Mouse (Mus musculus): ENCODE measurements around the gene Vegfb. TPM values are rescaled to one million over a fixed set of nuclear protein-coding genes. Genes with fewer than 3 reads are reported as not detected.
"Not testable (repeated sequence)": the region's sequence is repeated elsewhere in the genome, so short reads cannot be mapped to it uniquely, and the experiment has no call there.

Vegfb gene
- total RNA-seq, 2 experiments from 2014 or later, result 93.3 to 98.7 TPM

GRCm38 (mm10) chr19:6993011-6993770 lies 5.7 kb upstream of the Vegfb start:
- DNase-seq (ENCODE audit: low spot score in 2 of 2), result no peak

DNA sequence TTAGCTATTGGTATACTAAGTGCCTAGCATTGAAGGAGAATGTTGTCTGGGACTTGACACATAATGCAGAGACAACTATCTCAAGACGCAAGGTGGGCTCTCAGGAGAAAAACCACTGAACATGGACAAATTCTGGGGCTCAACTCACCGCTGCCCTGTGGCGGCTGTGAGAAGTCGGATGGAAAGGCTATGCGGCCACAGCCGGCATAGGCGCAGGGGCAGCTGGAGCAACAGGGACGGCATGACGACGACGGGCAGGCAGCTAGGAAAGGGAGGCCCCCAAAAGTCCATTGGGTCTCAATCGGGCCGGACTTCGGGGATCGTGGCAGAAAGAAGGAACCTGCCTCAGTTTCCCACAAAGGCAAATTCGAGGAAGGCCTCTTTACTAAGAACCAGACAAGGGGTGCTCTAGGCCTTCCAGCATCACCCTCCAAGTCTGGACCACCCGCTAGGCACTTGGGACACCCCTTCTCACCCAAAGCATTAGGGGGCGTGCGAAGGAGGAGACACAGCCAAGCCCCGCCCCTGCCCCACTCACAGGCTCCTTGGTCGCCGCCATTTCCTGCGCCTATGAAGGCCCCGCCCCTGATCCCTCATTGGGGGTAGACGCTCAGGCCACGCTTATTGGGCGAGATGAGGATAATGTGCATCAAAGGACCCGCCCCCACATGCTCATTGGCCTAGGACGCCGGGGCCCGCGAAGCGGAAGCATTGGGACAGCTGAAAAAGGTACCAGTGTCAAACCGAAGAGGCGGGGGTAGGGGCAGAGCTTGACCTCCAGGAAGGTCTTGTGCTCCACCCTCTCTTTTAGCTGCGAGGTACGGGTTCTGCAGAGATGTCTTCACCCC lies 4.8 kb upstream of the Vegfb start, which contains the start of gene Dnajc4:
Dnajc4 (minus strand) TSS at position 562 of the 848 bp plus-strand sequence.
- DNase-seq (ENCODE audit: low spot score in 2 of 2), result peak; percentile 94

GRCm38 (mm10) chr19:6991166-6991565 lies 3.7 kb upstream of the Vegfb start:
- not testable (repeated sequence) for DNase-seq (ENCODE audit: low spot score in 2 of 2)

GRCm38 (mm10) chr19:6990712-6991111 lies 3.3 kb upstream of the Vegfb start:
- no peak for DNase-seq (ENCODE audit: low spot score in 2 of 2)

DNA sequence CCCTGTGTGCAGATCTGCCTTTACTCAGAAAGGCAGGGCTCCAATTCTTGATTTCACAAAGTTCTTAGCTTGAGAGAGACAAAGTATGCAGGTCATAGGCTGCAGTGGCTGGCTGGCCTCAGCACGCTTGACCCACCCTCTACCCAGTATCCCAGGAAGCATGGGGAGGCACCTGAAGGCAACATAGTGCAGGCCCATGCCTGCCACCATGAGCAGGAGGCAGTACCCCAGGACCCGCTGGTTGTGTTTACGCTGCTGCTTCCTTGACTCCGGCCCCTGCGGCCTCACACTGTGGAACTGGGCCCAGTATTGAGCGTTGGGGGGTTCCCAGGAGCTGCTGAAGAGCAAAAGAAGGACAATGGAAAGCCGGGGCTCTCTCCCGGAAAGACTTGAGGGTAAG lies 1.8 kb upstream of the Vegfb start:
- no peak for DNase-seq (ENCODE audit: low spot score in 2 of 2)

- DNase-seq (ENCODE audit: low spot score in 2 of 2), result no peak
These were observed 444 bp upstream of the Vegfb start for GRCm38 (mm10) chr19:6987904-6988285.

GRCm38 (mm10) chr19:6985951-6986708 lies 1.3 kb downstream of the Vegfb start:
- no peak for DNase-seq (ENCODE audit: low spot score in 2 of 2)

GRCm38 (mm10) chr19:6985300-6985699 lies 2.2 kb downstream of the Vegfb start:
- no peak for DNase-seq (ENCODE audit: low spot score in 2 of 2)

DNA sequence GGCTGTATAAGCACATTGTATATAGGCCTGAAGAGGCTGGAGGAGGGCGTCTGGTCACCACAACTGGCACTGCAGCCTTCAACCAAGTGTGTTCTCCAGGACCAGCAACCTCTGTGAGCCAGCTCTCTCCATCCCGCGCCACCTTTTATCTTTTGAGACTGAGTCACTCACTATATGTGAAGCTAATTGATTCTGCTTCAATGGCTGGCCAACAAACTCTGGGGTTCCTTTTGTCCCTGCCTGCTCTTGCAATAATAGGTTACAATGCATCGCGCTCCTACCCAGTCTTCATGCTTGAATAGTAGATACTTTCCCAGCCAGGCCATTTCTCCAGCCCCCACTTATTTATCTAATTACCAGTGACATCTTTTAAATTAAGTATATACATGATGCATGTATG lies 3.8 kb downstream of the Vegfb start:
- no peak for DNase-seq (ENCODE audit: low spot score in 2 of 2)

DNA sequence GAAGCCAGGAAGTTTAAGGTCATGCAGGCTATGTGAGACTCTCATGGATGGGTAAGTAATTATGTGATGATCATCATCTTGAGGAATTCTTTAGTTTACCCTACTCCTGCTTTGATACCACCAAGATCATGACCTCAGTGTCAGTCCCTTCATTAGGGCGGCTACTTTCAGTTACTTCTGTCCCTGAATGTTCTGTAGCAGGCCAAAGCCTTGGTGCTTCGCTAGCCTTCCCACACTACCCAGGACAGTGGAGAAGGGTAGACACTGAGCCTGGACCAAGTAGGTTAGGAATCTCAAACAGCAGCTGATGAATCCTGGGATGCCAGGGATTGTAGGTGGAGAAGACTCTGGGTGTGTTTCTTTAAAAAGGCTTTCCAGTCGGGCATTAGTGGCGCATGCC lies 6.0 kb downstream of the Vegfb start:
- no peak for DNase-seq (ENCODE audit: low spot score in 2 of 2)

GRCm38 (mm10) chr19:6980381-6981093 lies 6.9 kb downstream of the Vegfb start, which contains the start of gene Fkbp2:
Fkbp2 (minus strand) TSS chr19:6980501.
- DNase-seq (ENCODE audit: low spot score in 2 of 2), result peak; percentile 98 to 99

- peak; percentile 99 for DNase-seq (ENCODE audit: low spot score in 2 of 2)
These were observed 7.7 kb downstream of the Vegfb start for GRCm38 (mm10) chr19:6979486-6980380.

DNA sequence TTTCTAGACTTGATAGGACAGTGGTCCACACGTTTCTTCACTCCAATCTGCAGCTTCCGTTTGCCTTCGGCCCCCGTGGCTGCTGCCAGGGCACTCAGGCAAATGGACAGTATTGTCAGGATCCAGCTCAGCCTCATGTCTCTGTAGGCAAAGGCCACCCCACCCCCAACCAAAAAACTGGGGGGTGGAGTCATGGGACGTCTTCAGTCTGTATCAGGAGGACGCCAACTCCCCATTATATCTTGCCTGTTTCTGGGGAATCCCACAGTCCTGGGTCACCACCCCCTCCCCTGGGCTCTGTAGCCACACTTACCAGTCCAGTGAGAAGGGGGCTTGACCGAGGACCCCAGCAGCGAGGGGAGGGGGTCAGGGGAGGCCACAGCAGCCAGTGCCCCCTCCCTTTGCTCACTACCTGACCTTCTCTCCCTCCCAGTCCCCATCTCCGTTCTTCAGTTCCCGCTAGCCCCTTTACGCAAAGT lies 8.4 kb downstream of the Vegfb start:
- DNase-seq (ENCODE audit: low spot score in 2 of 2), result peak; percentile 37 to 55

- no peak for DNase-seq (ENCODE audit: low spot score in 2 of 2)
These were observed 8.8 kb downstream of the Vegfb start for GRCm38 (mm10) chr19:6978639-6978974.

DNA sequence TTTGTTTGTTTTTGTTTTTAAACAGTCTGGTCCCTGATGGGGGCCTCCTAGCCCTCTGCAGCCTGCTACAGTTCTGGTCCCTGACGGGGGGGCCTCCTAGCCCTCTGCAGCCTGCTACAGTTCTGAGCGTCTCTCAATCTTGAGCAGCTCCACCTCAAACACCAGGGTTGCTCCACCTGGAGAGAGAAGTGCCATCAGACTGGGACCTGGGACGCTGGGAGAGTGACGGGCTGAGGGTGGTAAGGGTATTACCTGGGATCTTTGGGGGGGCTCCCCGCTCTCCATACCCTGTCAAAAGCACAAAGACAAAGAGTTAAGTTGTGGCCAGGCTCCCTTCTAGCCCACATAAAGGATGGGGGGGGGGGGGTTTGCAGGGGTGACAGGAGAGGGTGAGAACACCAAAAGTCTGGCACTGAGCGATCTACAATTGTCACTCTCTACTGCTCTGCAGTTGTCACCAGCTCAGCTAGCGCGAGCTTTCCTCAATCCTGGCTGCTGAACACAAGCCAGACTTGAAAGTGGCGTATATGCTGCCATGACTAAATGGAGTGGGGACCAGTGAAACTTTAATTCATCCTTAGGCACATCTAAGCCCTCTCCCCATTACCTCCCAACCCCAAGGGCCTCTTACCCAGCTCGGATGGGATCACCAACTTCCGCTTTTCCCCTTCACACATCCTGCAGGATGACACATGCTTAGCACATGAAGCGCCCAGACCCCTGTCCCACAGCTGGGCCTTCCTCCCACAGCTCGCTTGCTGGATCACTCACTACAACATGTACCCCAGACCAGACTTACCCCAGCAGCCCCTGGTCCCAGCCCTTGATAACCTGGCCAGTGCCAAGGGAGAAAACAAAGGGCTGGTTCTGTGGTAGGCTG lies 9.5 kb downstream of the Vegfb start:
- DNase-seq (ENCODE audit: low spot score in 2 of 2), result no peak

DNA sequence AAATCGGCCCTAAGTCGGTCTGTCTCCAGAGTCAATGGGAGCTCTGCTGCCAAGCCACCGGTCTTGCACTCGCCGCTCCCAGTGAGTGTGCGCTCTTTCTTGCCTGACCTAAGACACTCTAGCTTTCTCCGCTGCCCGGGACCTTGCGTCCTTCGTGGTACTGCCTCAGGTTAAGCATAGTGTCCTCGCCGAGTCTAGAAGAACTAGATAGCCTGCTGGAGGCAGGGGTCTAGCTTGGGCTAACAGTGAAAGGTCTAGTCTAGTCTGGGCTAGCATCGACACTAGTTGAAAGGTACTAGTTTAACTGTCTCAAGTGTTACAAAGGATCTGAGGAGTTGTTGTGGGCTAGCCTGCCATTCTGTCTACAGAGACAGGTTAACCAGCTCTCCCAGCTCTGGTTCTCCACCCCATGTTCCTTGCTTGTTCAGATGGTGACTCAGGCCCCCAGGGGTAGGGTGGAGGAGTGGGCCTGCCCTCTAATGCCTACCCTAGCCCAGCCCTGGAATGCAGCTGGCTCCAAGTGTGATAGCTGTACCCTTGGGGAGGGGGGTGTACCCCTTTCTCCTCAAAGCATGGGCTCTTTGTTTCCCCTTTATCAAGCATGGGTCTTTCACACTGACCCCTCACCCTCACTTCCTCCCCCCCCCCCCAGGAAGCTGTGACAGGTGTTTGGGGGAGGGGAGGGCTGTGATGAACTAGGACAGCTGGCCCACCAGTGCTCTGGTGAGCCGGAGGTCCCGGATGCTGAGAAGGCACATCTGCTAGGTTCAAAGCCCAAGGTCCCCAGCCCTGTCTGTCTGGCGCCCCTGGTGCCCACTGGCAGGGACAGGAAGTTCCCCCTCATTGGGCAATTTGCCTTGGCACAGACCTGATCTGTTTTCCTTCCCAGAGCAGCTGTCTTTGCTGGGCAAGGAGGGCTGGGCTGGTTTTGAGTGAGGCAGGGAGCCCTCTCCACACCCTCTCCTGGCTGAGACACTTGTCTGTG lies 11.6 kb downstream of the Vegfb start, which contains the start of gene Plcb3:
Plcb3 (minus strand) TSS at position 934 of the 985 bp plus-strand sequence.
- DNase-seq (ENCODE audit: low spot score in 2 of 2), result peak; percentile 37 to 41
